Mouse (Mus musculus): ENCODE results near the gene Cdk1.

DNA sequence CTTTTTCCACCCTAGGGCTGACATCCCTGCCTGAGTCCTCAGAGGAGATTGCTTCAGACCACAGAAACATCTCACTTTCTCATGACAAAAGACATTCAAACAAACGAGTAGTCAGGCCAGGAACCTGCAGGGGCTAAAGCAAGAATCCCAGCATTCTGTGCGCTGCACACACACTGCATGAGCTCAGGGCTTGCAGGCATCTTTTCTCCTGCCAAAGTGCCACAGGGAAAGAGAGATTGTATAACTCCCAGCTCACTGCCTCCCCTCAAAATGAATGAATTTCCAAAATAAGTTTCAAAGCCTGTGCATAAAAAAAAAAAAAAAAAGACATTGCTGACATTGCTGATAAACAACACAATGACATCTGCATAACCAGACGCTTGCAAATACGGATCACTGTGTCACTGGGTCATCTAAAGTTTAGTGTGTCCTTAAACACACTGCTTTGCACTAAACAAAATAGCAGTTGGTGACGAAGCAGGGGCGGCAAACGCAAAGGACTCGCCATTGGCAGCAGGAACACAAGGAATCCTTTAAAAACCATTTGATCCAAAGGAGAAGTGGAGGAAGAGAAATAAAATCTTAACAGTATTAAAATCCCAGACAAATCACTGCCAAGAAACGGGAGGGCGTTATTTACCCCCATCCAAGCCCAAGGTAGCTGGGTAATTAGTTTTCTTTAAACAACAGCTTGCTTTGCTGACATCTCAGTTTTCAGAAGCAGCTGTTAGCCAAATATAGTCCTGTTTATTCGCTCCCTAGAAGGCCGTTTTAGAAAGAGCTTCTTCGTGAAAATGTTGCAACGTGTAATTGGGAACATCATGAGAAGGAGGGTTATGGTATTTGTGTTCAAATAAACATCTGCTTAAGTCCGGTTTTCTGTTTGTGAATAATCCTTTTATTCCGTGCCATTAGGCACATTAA lies 18.2 kb downstream of the Cdk1 start:
- TF ChIP-seq CTCF (IDR thresholded peaks at IDR 0.05; ENCODE audit: control insufficient read depth, insufficient read depth, low read length) (no peak), POLR2A (IDR thresholded peaks at IDR 0.05; ENCODE audit: borderline replicate concordance, control insufficient read depth, low read depth, low read length) (no peak)
